Mouse (Mus musculus): ENCODE results near the gene Znhit6. TPM values are rescaled to one million over a fixed set of nuclear protein-coding genes. Genes with fewer than 3 reads are reported as not detected.

Gene Znhit6
- total and polyA plus RNA-seq, 3 experiments, result 54.4 to 188 (median 58.6) TPM

GRCm38 (mm10) chr3:145559675-145560074 lies 16.3 kb upstream of the Znhit6 start:
- in situ Hi-C loops (cut with MboI; ENCODE audit: low pct_ligation_motif_present, low pct_unique_long_range_greater_than_20kb, low sequenced_read_pairs), result no loop called here

GRCm38 (mm10) chr3:145560117-145560516 lies 15.9 kb upstream of the Znhit6 start:
- DNase-seq (ENCODE audit: extremely low read depth), result no peak
- Histone ChIP-seq H3K27me3 (replicated peaks) (no peaks in the 10 kb centered on the region), H3K36me3 (replicated peaks in 1 of 2; ENCODE audit: control insufficient read depth in 1 of 2, insufficient read depth in 1 of 2, low read length in 1 of 2) (no peaks in the 10 kb centered on the region), H3K4me3 (replicated peaks in 1 of 3; ENCODE audit: low read depth in 2 of 3, low read length in 2 of 3, poor library complexity in 1 of 3) (no peak overlapping the region), H3K79me2 (replicated peaks; ENCODE audit: control insufficient read depth, extremely low read depth, insufficient read depth, poor library complexity, severe bottlenecking) (no peaks in the 10 kb centered on the region), H3K4me2 (ENCODE audit: insufficient read depth, low read depth, poor library complexity, severe bottlenecking) (no peak overlapping the region), H3K9ac (ENCODE audit: insufficient read depth, low read depth) (no peak overlapping the region), H3K9me3 (replicated peaks; ENCODE audit: low read length) (peaks cover 17% of the 10 kb centered on the region), H3K27ac (ENCODE audit: insufficient read depth, low read depth) (no peak overlapping the region), H3K4me1 (ENCODE audit: control insufficient read depth in 1 of 2, insufficient read depth in 2 of 2) (no peaks in the 10 kb centered on the region; a peak in 1 of 4 replicates)
- in situ Hi-C loops (cut with MboI; ENCODE audit: low pct_ligation_motif_present, low pct_unique_long_range_greater_than_20kb, low sequenced_read_pairs), result no loop called here
- dilution Hi-C loops (cut with MboI; ENCODE audit: extremely low pct_ligation_motif_present, extremely low pct_unique_long_range_greater_than_20kb, low sequenced_read_pairs), result no loop called here
- TF ChIP-seq TBP (conservative IDR thresholded peaks at IDR 0.05; ENCODE audit: low read depth, low read length) (no peak), MAZ (IDR thresholded peaks at IDR 0.05; ENCODE audit: low read depth, low read length) (no peak), KAT2A (IDR thresholded peaks at IDR 0.05; ENCODE audit: insufficient replicate concordance, low read length) (no peak), CHD2 (IDR thresholded peaks at IDR 0.05; ENCODE audit: low read length) (no peak), UBTF (IDR thresholded peaks at IDR 0.05; ENCODE audit: low read depth, low read length) (no peak), CHD1 (IDR thresholded peaks at IDR 0.05; ENCODE audit: low read depth, low read length) (no peak), MEF2A (IDR thresholded peaks at IDR 0.05; ENCODE audit: borderline replicate concordance, low read depth, low read length) (no peak), MYC (IDR thresholded peaks at IDR 0.05; ENCODE audit: low read depth, low read length) (no peak), USF1 (IDR thresholded peaks at IDR 0.05; ENCODE audit: low read depth, low read length) (no peak)

More at GRCm38 (mm10) chr3:145559675-145560074, 16.3 kb upstream of the Znhit6 start:
- Histone ChIP-seq H3K27me3 (replicated peaks) (no peaks in the 10 kb centered on the region), H3K9ac (ENCODE audit: insufficient read depth, low read depth) (no peak overlapping the region), H3K79me2 (replicated peaks; ENCODE audit: control insufficient read depth, extremely low read depth, insufficient read depth, poor library complexity, severe bottlenecking) (no peaks in the 10 kb centered on the region), H3K9me3 (replicated peaks; ENCODE audit: low read length) (peaks cover 17% of the 10 kb centered on the region), H3K4me2 (ENCODE audit: insufficient read depth, low read depth, poor library complexity, severe bottlenecking) (no peak overlapping the region), H3K4me1 (ENCODE audit: control insufficient read depth in 1 of 2, insufficient read depth in 2 of 2) (no peaks in the 10 kb centered on the region; a peak in 1 of 4 replicates), H3K4me3 (replicated peaks in 1 of 3; ENCODE audit: low read depth in 2 of 3, low read length in 2 of 3, poor library complexity in 1 of 3) (no peak overlapping the region), H3K27ac (ENCODE audit: insufficient read depth, low read depth) (no peak overlapping the region), H3K36me3 (replicated peaks in 1 of 2; ENCODE audit: control insufficient read depth in 1 of 2, insufficient read depth in 1 of 2, low read length in 1 of 2) (no peaks in the 10 kb centered on the region)
- no peak for DNase-seq (ENCODE audit: extremely low read depth)
- no peak for TF ChIP-seq ZNF384 (IDR thresholded peaks at IDR 0.05; ENCODE audit: low read depth, low read length)
- dilution Hi-C loops (cut with MboI; ENCODE audit: extremely low pct_ligation_motif_present, extremely low pct_unique_long_range_greater_than_20kb, low sequenced_read_pairs), result no loop called here

- TF ChIP-seq POLR2AphosphoS2 (IDR thresholded peaks at IDR 0.05; ENCODE audit: low read depth, low read length) (no peak), MAFK (IDR thresholded peaks at IDR 0.05; ENCODE audit: insufficient replicate concordance, low read length) (peak; percentile 71; the same call in 1 of the 2 replicates)
- no peak for DNase-seq (ENCODE audit: extremely low read depth)
- in situ Hi-C loops (cut with MboI; ENCODE audit: low pct_ligation_motif_present, low pct_unique_long_range_greater_than_20kb, low sequenced_read_pairs) (no loop called here), dilution Hi-C loops (cut with MboI; ENCODE audit: extremely low pct_ligation_motif_present, extremely low pct_unique_long_range_greater_than_20kb, low sequenced_read_pairs) (no loop called here)
- Histone ChIP-seq H3K4me2 (ENCODE audit: insufficient read depth, low read depth, poor library complexity, severe bottlenecking) (no peak overlapping the region), H3K9me3 (replicated peaks; ENCODE audit: low read length) (no peaks in the 10 kb centered on the region), H3K79me2 (replicated peaks; ENCODE audit: control insufficient read depth, extremely low read depth, insufficient read depth, poor library complexity, severe bottlenecking) (peaks cover 12% of the 10 kb centered on the region), H3K4me3 (replicated peaks in 1 of 3; ENCODE audit: low read depth in 2 of 3, low read length in 2 of 3, poor library complexity in 1 of 3) (no peak overlapping the region), H3K4me1 (ENCODE audit: control insufficient read depth in 1 of 2, insufficient read depth in 2 of 2) (peaks cover 4 to 21% of the 10 kb centered on the region in 2 experiments; a peak in 2 of 4 replicates), H3K27me3 (replicated peaks) (no peaks in the 10 kb centered on the region), H3K36me3 (replicated peaks in 1 of 2; ENCODE audit: control insufficient read depth in 1 of 2, insufficient read depth in 1 of 2, low read length in 1 of 2) (peaks cover 15 to 20% of the 10 kb centered on the region in 2 experiments), H3K27ac (ENCODE audit: insufficient read depth, low read depth) (no peak overlapping the region), H3K9ac (ENCODE audit: insufficient read depth, low read depth) (no peak overlapping the region)
Measured at GRCm38 (mm10) chr3:145574468-145574867, 1.5 kb upstream of the Znhit6 start.
